Mouse (Mus musculus): ENCODE measurements around the gene Mageb2.
"Not testable (repeated sequence)": the region's sequence is repeated elsewhere in the genome, so short reads cannot be mapped to it uniquely, and the experiment has no call there.

Gene Mageb2

DNA sequence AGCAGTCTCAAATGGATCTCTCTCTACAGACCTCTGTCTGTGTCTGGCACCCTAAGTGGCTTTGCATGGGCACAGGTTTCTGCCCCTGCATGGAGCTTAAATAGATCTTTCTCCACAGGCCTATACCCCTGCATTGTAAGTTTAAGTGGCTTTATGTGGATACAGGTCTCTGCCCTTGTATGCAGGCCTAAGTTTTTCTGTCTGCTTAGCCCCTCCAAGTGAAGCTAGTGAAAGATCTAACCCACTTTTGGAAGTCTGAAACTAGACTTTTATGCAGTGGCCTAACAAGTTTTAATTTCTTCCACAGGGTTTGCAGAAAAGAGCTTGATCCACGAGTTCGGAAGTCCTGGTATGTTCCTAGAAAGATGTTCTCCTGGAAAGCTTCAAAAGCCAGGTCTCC, at the start of gene Mageb2:
Mageb2 (plus strand) TSS at position 301 of the 400 bp plus-strand sequence.
- not testable (repeated sequence) for DNase-seq (ENCODE audit: low read depth, low spot score)

DNA sequence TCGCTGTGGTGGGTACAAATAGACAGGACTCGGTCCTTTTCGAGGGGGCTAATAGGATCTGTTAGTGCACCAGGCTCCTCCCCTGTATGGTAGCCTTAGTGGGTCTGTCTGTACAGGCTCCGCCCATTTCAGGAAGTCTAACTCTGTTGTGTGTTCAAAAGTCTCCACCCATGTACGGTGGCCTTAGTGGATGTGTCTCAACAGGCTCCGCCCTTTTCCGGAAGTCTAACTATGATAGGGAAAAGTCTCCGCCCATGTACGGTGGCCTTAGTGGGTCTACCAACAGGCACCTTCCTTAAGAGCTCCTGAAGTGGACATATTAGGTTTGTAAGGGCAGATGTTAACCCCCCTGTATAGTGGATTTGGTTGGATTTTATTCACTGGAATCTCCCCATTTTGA, 18.2 kb upstream of the Mageb2 start:
- DNase-seq (ENCODE audit: low read depth, low spot score): not testable (repeated sequence)
